Mouse (Mus musculus): ENCODE data around the gene Pgbd1. TPM values are rescaled to one million over a fixed set of nuclear protein-coding genes. Genes with fewer than 3 reads are reported as not detected.

Pgbd1 gene
- polyA plus RNA-seq, 1 experiment from 2014 or later = 3.8 TPM

MicroRNAs encoded within 50 kb of the gene (microRNA counts, 519-probe panel; counts per million panel counts)
- microRNA mmu-miR-1896 = 3,277 counts per million, percentile 76 among the panel's probes with 10 or more counts

Small RNA genes lying within 50 kb of the gene (microRNA-seq; reads per million reads assigned to microRNA genes)
- gene Mir1896 (not detected), gene Mir6942 (not detected)

Other genes with a start within 250 kb of the Pgbd1 start
- not detected in 2 replicates for gene Gpx5, start 148.3 kb downstream of the Pgbd1 start, polyA plus RNA-seq (2015; fragmentation: Nextera tagmentation; extraction: Ambion mirVana)
- 10.7 and 11.8 TPM in 2 replicates for gene Gpx6, start 128.9 kb downstream of the Pgbd1 start, polyA plus RNA-seq (2015; fragmentation: Nextera tagmentation; extraction: Ambion mirVana)
- not detected in 2 replicates for gene Olfr1367, start 94.1 kb downstream of the Pgbd1 start, polyA plus RNA-seq (2015; fragmentation: Nextera tagmentation; extraction: Ambion mirVana)
- 12.9 and 13.9 TPM in 2 replicates for gene Zscan12, start 78.2 kb downstream of the Pgbd1 start, polyA plus RNA-seq (2015; fragmentation: Nextera tagmentation; extraction: Ambion mirVana)
- gene Zkscan3, start 38.3 kb downstream of the Pgbd1 start, polyA plus RNA-seq (2015; fragmentation: Nextera tagmentation; extraction: Ambion mirVana) = 88.0 and 91.8 TPM in 2 replicates
- 22.9 and 32.2 TPM in 2 replicates for gene Zscan26, start 12.7 kb upstream of the Pgbd1 start, polyA plus RNA-seq (2015; fragmentation: Nextera tagmentation; extraction: Ambion mirVana)
- gene Nkapl, start 27.5 kb upstream of the Pgbd1 start, polyA plus RNA-seq (2015; fragmentation: Nextera tagmentation; extraction: Ambion mirVana) = 1.9 and 2.3 TPM in 2 replicates
- gene Zkscan4, start 37.8 kb upstream of the Pgbd1 start, polyA plus RNA-seq (2015; fragmentation: Nextera tagmentation; extraction: Ambion mirVana) = 4.5 TPM in 2 replicates
- not detected in 2 replicates for gene Gm10065, start 38.4 kb upstream of the Pgbd1 start, polyA plus RNA-seq (2015; fragmentation: Nextera tagmentation; extraction: Ambion mirVana)
- gene AK157302, start 54.2 kb upstream of the Pgbd1 start, polyA plus RNA-seq (2015; fragmentation: Nextera tagmentation; extraction: Ambion mirVana) = 0.46 and 1.6 TPM in 2 replicates
- gene Gm11273, start 60.4 kb upstream of the Pgbd1 start, polyA plus RNA-seq (2015; fragmentation: Nextera tagmentation; extraction: Ambion mirVana) = 9.9 and 19.3 TPM in 2 replicates
- gene Zkscan8, start 90.1 kb upstream of the Pgbd1 start, polyA plus RNA-seq (2015; fragmentation: Nextera tagmentation; extraction: Ambion mirVana) = 6.8 and 7.0 TPM in 2 replicates
- 0.16 and 0.17 TPM in 2 replicates for gene Olfr1366, start 101.8 kb upstream of the Pgbd1 start, polyA plus RNA-seq (2015; fragmentation: Nextera tagmentation; extraction: Ambion mirVana)
- gene Olfr1535, start 118.8 kb upstream of the Pgbd1 start, polyA plus RNA-seq (2015; fragmentation: Nextera tagmentation; extraction: Ambion mirVana) = not detected in 2 replicates
- not detected in 2 replicates for gene Olfr1364, start 140.7 kb upstream of the Pgbd1 start, polyA plus RNA-seq (2015; fragmentation: Nextera tagmentation; extraction: Ambion mirVana)
- gene Olfr1362, start 173.0 kb upstream of the Pgbd1 start, polyA plus RNA-seq (2015; fragmentation: Nextera tagmentation; extraction: Ambion mirVana) = not detected in 2 replicates
- gene Olfr11, start 201.5 kb upstream of the Pgbd1 start, polyA plus RNA-seq (2015; fragmentation: Nextera tagmentation; extraction: Ambion mirVana) = not detected in 2 replicates
- not detected in 2 replicates for gene Olfr1361, start 222.3 kb upstream of the Pgbd1 start, polyA plus RNA-seq (2015; fragmentation: Nextera tagmentation; extraction: Ambion mirVana)
- not detected in 2 replicates for gene Olfr1360, start 236.3 kb upstream of the Pgbd1 start, polyA plus RNA-seq (2015; fragmentation: Nextera tagmentation; extraction: Ambion mirVana)

Measured in kidney, embryonic 16.5 days (tissue).